Mouse (Mus musculus): ENCODE data around the gene Pla2g2e. TPM values are rescaled to one million over a fixed set of nuclear protein-coding genes. Genes with fewer than 3 reads are reported as not detected.

The Pla2g2e gene
- polyA plus RNA-seq, 2 experiments = not detected

DNA sequence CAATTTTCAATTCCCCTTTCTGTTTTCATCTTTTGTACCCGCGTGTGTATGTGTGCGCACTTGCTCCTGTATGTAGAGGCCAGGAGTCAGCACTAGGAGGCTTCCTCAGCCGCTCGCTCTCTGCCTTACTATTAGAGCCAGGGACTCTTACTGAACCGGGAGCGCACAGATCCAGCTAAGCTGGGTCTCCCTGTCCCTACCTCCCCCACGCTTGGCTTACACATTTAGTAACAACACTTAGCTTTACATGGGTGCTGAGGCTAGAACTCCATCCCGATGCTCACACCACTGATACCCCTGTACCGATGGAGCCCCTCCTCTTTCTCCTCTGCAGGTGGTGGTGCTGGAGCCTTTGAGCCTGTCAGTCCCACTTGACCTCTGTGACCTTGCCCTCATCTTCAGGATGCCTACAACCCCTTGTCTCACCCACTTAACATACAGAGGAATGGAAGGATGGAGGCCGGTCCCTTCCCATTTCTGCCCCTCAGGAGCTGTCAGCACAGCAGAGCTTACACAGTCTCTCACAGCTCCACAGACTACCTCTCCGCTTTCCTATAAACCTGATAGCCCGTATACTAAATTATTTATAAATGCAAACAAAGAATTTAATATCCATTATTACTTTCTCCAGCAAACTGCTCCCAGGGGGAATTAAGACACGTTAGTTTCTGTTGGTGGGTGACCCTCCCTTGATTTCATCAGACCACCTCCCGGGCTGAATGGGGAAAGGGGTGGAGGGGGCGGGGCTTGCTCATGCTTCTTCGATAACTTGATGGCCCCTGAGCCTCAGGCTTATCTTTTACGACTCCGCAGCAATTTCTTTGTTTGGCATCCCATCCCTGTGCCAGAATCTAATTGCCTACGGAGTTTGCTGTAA is 43.8 kb downstream of the Pla2g2e start:
- Histone ChIP-seq H3K9ac (replicated peaks) (no peak overlapping the region), H3K4me2 (ENCODE audit: low read depth) (no peak overlapping the region), H3K4me3 (ENCODE audit: insufficient read depth in 1 of 2, low read depth in 2 of 2, low read length in 2 of 2) (no peak overlapping the region), H3K9me3 (ENCODE audit: control insufficient read depth, low read length) (no peaks in the 10 kb centered on the region), H3K27me3 (ENCODE audit: control insufficient read depth, insufficient read depth, low read length) (no peaks in the 10 kb centered on the region), H3K4me1 (replicated peaks; ENCODE audit: control insufficient read depth in 2 of 2, insufficient read depth in 2 of 2, low read length in 1 of 2) (no peaks in the 10 kb centered on the region), H3K36me3 (replicated peaks; ENCODE audit: control insufficient read depth, insufficient read depth, low read depth) (no peaks in the 10 kb centered on the region), H3K27ac (no peak overlapping the region)
- 38% methylated on average over 20 of the region's 20 CpGs for WGBS (ENCODE audit: insufficient replicate concordance)
- DNase-seq (ENCODE audit: low read depth in 3 of 3, low spot score in 3 of 3) = no peak
- TF ChIP-seq CTCF (IDR thresholded peaks at IDR 0.05; ENCODE audit: low read depth) (no peak), EP300 (IDR thresholded peaks at IDR 0.05; ENCODE audit: low read depth) (no peak)
- no peak for ATAC-seq (ENCODE audit: insufficient read depth)

DNA sequence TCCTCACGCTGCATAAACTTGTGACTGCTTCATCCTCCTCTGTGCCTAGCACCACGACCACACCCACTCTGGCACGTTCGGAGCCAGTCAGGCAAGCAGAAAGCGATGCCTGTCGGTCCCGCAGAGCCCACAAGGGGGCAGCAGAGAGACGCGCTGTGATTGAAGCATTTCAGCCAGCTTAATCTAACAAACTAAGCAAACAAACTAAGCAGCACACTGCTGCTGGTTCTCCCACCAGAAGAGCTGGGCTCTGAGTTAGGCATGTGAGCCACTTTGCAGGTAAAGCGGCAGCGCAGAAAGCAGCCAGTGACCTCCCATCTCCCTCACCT is 44.4 kb downstream of the Pla2g2e start:
- ATAC-seq (ENCODE audit: insufficient read depth) = peak; percentile 51; the same call in 1 of the 2 replicates
- peak; percentile 99 for TF ChIP-seq CTCF (IDR thresholded peaks at IDR 0.05; ENCODE audit: low read depth)
- TF ChIP-seq EP300 (IDR thresholded peaks at IDR 0.05; ENCODE audit: low read depth) = no peak
- Histone ChIP-seq H3K27ac (no peak overlapping the region), H3K9me3 (ENCODE audit: control insufficient read depth, low read length) (no peaks in the 10 kb centered on the region), H3K4me3 (ENCODE audit: insufficient read depth in 1 of 2, low read depth in 2 of 2, low read length in 2 of 2) (no peak overlapping the region), H3K4me1 (replicated peaks; ENCODE audit: control insufficient read depth in 2 of 2, insufficient read depth in 2 of 2, low read length in 1 of 2) (no peaks in the 10 kb centered on the region), H3K9ac (replicated peaks) (no peak overlapping the region), H3K27me3 (ENCODE audit: control insufficient read depth, insufficient read depth, low read length) (no peaks in the 10 kb centered on the region), H3K36me3 (replicated peaks; ENCODE audit: control insufficient read depth, insufficient read depth, low read depth) (no peaks in the 10 kb centered on the region), H3K4me2 (ENCODE audit: low read depth) (no peak overlapping the region)
- DNase-seq (ENCODE audit: low read depth in 3 of 3, low spot score in 3 of 3) = peak; percentile 51 to 66 (median 64)
- WGBS (ENCODE audit: insufficient replicate concordance) = 2% methylated on average over 11 of the region's 11 CpGs

- Histone ChIP-seq H3K27me3 (ENCODE audit: control insufficient read depth, insufficient read depth, low read length) (no peaks in the 10 kb centered on the region), H3K27ac (no peak overlapping the region), H3K4me1 (replicated peaks; ENCODE audit: control insufficient read depth in 2 of 2, insufficient read depth in 2 of 2, low read length in 1 of 2) (no peaks in the 10 kb centered on the region), H3K4me2 (ENCODE audit: low read depth) (no peak overlapping the region), H3K36me3 (replicated peaks; ENCODE audit: control insufficient read depth, insufficient read depth, low read depth) (no peaks in the 10 kb centered on the region), H3K4me3 (ENCODE audit: insufficient read depth in 1 of 2, low read depth in 2 of 2, low read length in 2 of 2) (no peak overlapping the region), H3K9me3 (ENCODE audit: control insufficient read depth, low read length) (no peaks in the 10 kb centered on the region), H3K9ac (replicated peaks) (no peak overlapping the region)
- 43% methylated on average over 2 of the region's 2 CpGs for WGBS (ENCODE audit: insufficient replicate concordance)
- ATAC-seq (ENCODE audit: insufficient read depth) (no peak), DNase-seq (ENCODE audit: low read depth in 3 of 3, low spot score in 3 of 3) (no peak)
- TF ChIP-seq EP300 (IDR thresholded peaks at IDR 0.05; ENCODE audit: low read depth) = no peak
- TF ChIP-seq CTCF (IDR thresholded peaks at IDR 0.05; ENCODE audit: low read depth) = no peak
Measured at GRCm38 (mm10) chr4:138925561-138925960, 47.8 kb downstream of the Pla2g2e start.

Other genes starting within 250 kb of the Pla2g2e start
- gene Vwa5b1, start 242.1 kb upstream of the Pla2g2e start, polyA plus RNA-seq (2012; rRNA removed) = not detected in 2 replicates
- gene Vwa5b1, start 242.1 kb upstream of the Pla2g2e start, polyA plus RNA-seq (2014; fragmentation: Nextera tagmentation; extraction: Ambion mirVana) = not detected in 2 replicates
- 0.01 TPM in 1 of 2 replicates, not detected in the other for gene Pla2g2c, start 153.2 kb upstream of the Pla2g2e start, polyA plus RNA-seq (2012; rRNA removed)
- gene Pla2g2c, start 153.2 kb upstream of the Pla2g2e start, polyA plus RNA-seq (2014; fragmentation: Nextera tagmentation; extraction: Ambion mirVana) = not detected in 2 replicates
- gene Ubxn10, start 140.8 kb upstream of the Pla2g2e start, polyA plus RNA-seq (2012; rRNA removed) = 0.04 and 0.06 TPM in 2 replicates
- gene Ubxn10, start 140.8 kb upstream of the Pla2g2e start, polyA plus RNA-seq (2014; fragmentation: Nextera tagmentation; extraction: Ambion mirVana) = 0.09 and 0.11 TPM in 2 replicates
- 0.02 TPM in 2 replicates for gene Pla2g2f, start 120.3 kb upstream of the Pla2g2e start, polyA plus RNA-seq (2012; rRNA removed)
- gene Pla2g2f, start 120.3 kb upstream of the Pla2g2e start, polyA plus RNA-seq (2014; fragmentation: Nextera tagmentation; extraction: Ambion mirVana) = not detected in 2 replicates
- not detected in 2 replicates for gene Pla2g2d, start 102.2 kb upstream of the Pla2g2e start, polyA plus RNA-seq (2012; rRNA removed)
- not detected in 2 replicates for gene Pla2g2d, start 102.2 kb upstream of the Pla2g2e start, polyA plus RNA-seq (2014; fragmentation: Nextera tagmentation; extraction: Ambion mirVana)
- not detected in 2 replicates for gene Pla2g5, start 14.5 kb upstream of the Pla2g2e start, polyA plus RNA-seq (2012; rRNA removed)
- not detected in 2 replicates for gene Pla2g5, start 14.5 kb upstream of the Pla2g2e start, polyA plus RNA-seq (2014; fragmentation: Nextera tagmentation; extraction: Ambion mirVana)
- gene Gm13030, start 4.0 kb upstream of the Pla2g2e start, polyA plus RNA-seq (2012; rRNA removed) = not detected in 2 replicates
- gene Gm13030, start 4.0 kb upstream of the Pla2g2e start, polyA plus RNA-seq (2014; fragmentation: Nextera tagmentation; extraction: Ambion mirVana) = not detected in 2 replicates
- 1.1 and 1.5 TPM in 2 replicates for gene Otud3, start 36.0 kb downstream of the Pla2g2e start, polyA plus RNA-seq (2012; rRNA removed)
- gene Otud3, start 36.0 kb downstream of the Pla2g2e start, polyA plus RNA-seq (2014; fragmentation: Nextera tagmentation; extraction: Ambion mirVana) = 0.75 and 0.94 TPM in 2 replicates
- gene Rnf186, start 89.2 kb downstream of the Pla2g2e start, polyA plus RNA-seq (2012; rRNA removed) = 0.13 and 0.21 TPM in 2 replicates
- 0.18 and 0.25 TPM in 2 replicates for gene Rnf186, start 89.2 kb downstream of the Pla2g2e start, polyA plus RNA-seq (2014; fragmentation: Nextera tagmentation; extraction: Ambion mirVana)
- gene Tmco4, start 94.9 kb downstream of the Pla2g2e start, polyA plus RNA-seq (2012; rRNA removed) = 2.1 TPM in 2 replicates
- gene Tmco4, start 94.9 kb downstream of the Pla2g2e start, polyA plus RNA-seq (2014; fragmentation: Nextera tagmentation; extraction: Ambion mirVana) = 1.2 and 2.7 TPM in 2 replicates
- not detected in 2 replicates for gene Htr6, start 197.6 kb downstream of the Pla2g2e start, polyA plus RNA-seq (2012; rRNA removed)
- not detected in 2 replicates for gene Htr6, start 197.6 kb downstream of the Pla2g2e start, polyA plus RNA-seq (2014; fragmentation: Nextera tagmentation; extraction: Ambion mirVana)
- gene Nbl1, start 215.1 kb downstream of the Pla2g2e start, polyA plus RNA-seq (2012; rRNA removed) = 0.74 and 0.80 TPM in 2 replicates
- 0.63 and 0.91 TPM in 2 replicates for gene Nbl1, start 215.1 kb downstream of the Pla2g2e start, polyA plus RNA-seq (2014; fragmentation: Nextera tagmentation; extraction: Ambion mirVana)

Data from liver, embryonic 14.5 days (tissue).